Mouse (Mus musculus) small intestine, adult 2 months (tissue): ENCODE measurements around the gene Ssxb10.
"Not testable (repeated sequence)": the region's sequence is repeated elsewhere in the genome, so short reads cannot be mapped to it uniquely, and the experiment has no call there.

Experiments
- CTCF ChIP-seq: fragments of 200-500 bp; IDR thresholded peaks from 2 replicates; pipeline ENCODE4 v1.5.1; 2012; ENCODE audit warnings: low read depth, mild to moderate bottlenecking, control low read depth, inconsistent platforms, low read length, moderate library complexity, mixed read lengths; ENCODE audit not compliant: insufficient replicate concordance, insufficient read length; ENCODE audit errors: extremely low read depth
- POLR2A ChIP-seq: fragments of 200-500 bp; IDR thresholded peaks from 2 replicates; pipeline ENCODE4 v1.6.1; 2012; ENCODE audit warnings: low read depth, mild to moderate bottlenecking, control low read depth, inconsistent platforms, low read length, moderate library complexity

GRCm38 (mm10) chrX:8314905-8315304, 12.3 kb upstream of the Ssxb10 start:
- not testable (repeated sequence) for TF ChIP-seq POLR2A
- peak; percentile 38; the same call in 1 of the 2 replicates for TF ChIP-seq CTCF
